Mouse (Mus musculus): ENCODE data around the gene Ccdc107. TPM values are rescaled to one million over a fixed set of nuclear protein-coding genes. Genes with fewer than 3 reads are reported as not detected.

Ccdc107 gene
- polyA plus RNA-seq, 1 experiment from 2014 or later = 54.3 TPM

- Histone ChIP-seq H3K27ac (ENCODE audit: low read depth, low read length) (0 out of 2 replicates have a peak overlapping the region, but pooled peaks have one; percentile 74), H3K4me1 (replicated peaks; ENCODE audit: control insufficient read depth, insufficient read depth, low read length) (peaks cover 8% of the 10 kb centered on the region; the same call in 1 of the 2 replicates), H3K9ac (ENCODE audit: low read length) (no peak overlapping the region), H3K4me3 (ENCODE audit: low read depth, low read length) (peak overlapping the region; percentile 69; the same call in 1 of the 2 replicates), H3K9me3 (ENCODE audit: control insufficient read depth, low read length) (no peaks in the 10 kb centered on the region), H3K4me2 (ENCODE audit: low read depth, low read length, severe bottlenecking) (peak overlapping the region; percentile 31; the same call in 1 of the 2 replicates), H3K36me3 (ENCODE audit: control insufficient read depth, insufficient read depth, low read length) (peaks cover 2% of the 10 kb centered on the region; the same call in 1 of the 2 replicates), H3K27me3 (ENCODE audit: control insufficient read depth, insufficient read depth, low read length) (no peaks in the 10 kb centered on the region; the same call in 1 of the 2 replicates)
- DNase-seq (ENCODE audit: low spot score) (no peak), ATAC-seq (replicated peaks; ENCODE audit: low FRiP score) (no peak; the same call in 1 of the 2 replicates)
- 48% methylated on average over 12 of the region's 12 CpGs for WGBS
Measured at GRCm38 (mm10) chr4:43492101-43492820, 439 bp upstream of the Ccdc107 start.

DNA sequence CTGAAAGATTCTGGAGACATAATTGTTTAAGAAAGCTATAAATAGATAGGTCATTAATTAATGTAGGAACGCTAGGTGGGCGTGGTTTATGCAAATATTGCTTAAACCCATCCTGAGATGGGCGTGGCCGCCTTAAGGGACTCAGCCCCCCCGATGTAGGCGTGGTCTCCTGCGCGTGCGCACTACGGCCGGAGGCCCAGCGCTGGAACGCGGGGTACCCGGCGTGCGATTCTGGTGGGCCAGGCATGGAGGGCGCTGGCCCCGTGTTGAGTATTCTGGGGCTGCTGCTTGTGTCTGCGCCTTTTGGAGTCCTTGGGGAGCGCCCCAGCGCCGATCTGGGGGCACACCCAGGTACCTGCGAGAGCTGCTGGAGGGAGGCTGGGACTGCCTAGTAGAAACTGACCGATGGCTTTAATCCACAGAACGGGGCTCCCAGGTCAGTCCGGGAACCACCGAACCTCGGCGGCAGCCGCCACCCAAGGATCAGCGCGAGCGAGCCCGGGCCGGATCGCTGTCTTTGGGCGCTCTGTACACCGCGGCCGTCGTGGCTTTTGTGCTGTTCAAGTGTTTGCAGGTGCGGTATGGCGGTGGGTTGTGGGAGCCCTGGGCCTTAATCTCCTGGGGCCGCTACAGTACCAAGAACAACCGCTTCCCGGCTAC is 616 bp downstream of the Ccdc107 start:
- Histone ChIP-seq H3K27ac (ENCODE audit: low read depth, low read length) (peak overlapping the region; percentile 74), H3K27me3 (ENCODE audit: control insufficient read depth, insufficient read depth, low read length) (no peaks in the 10 kb centered on the region; the same call in 1 of the 2 replicates), H3K9me3 (ENCODE audit: control insufficient read depth, low read length) (no peaks in the 10 kb centered on the region), H3K9ac (ENCODE audit: low read length) (peak overlapping the region; percentile 77), H3K36me3 (ENCODE audit: control insufficient read depth, insufficient read depth, low read length) (peaks cover 2% of the 10 kb centered on the region; the same call in 1 of the 2 replicates), H3K4me3 (ENCODE audit: low read depth, low read length) (peak overlapping the region; percentile 69), H3K4me2 (ENCODE audit: low read depth, low read length, severe bottlenecking) (peak overlapping the region; percentile 62), H3K4me1 (replicated peaks; ENCODE audit: control insufficient read depth, insufficient read depth, low read length) (peaks cover 14% of the 10 kb centered on the region; the same call in 1 of the 2 replicates)
- DNase-seq (ENCODE audit: low spot score) (peak; percentile 99), ATAC-seq (replicated peaks; ENCODE audit: low FRiP score) (peak; percentile 93)
- under 1% methylated on average over 47 of the region's 47 CpGs for WGBS

DNA sequence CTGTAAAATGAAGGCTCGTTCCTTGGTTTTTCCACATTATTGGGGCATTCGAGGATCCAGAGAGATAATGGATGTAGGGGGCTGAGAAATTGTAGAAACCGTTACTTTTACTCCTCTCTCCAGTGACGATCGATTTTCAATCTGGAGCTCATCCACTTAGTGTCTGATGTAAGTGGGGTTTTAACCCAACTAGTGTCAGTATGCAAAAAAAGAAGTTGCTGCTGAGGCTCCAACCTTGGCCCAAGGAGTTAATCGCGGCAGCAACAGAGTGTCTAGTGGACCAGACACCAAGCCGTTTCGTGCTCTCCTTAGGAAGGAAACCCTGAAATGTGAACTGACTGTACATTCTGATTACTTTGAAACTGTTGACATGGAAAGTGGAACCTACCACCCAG is 1.1 kb downstream of the Ccdc107 start:
- peaks cover 2% of the 10 kb centered on the region; the same call in 1 of the 2 replicates for H3K36me3 ChIP-seq (ENCODE audit: control insufficient read depth, insufficient read depth, low read length)
- WGBS = 5% methylated on average over 9 of the region's 9 CpGs

DNA sequence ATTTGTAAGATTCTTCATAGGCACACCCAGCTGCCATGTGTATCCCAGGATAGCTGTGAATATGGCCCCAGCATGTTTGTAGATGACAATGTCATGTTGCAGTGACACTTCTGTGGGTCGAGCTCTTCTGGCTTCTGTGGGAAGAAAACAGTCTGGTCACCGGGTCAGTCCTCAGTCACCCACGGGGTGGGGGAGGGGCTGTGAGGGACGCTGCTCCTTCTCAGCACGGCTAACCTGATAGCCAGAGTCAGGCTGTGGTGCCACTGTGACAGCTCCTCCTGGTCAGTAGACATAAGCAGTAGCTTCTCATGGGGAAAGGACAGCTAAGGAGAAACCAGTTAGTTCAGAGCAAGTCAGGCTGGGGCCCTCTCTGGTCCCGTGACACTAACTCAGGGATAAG is 3.9 kb downstream of the Ccdc107 start:
- H3K4me1 ChIP-seq (replicated peaks; ENCODE audit: control insufficient read depth, insufficient read depth, low read length) = peaks cover 20% of the 10 kb centered on the region; the same call in 1 of the 2 replicates
- ATAC-seq (replicated peaks; ENCODE audit: low FRiP score) = no peak
- 47% methylated on average over 6 of the region's 6 CpGs for WGBS

More for the DNA sequence above, 1.1 kb downstream of the Ccdc107 start:
- ATAC-seq (replicated peaks; ENCODE audit: low FRiP score) (no peak), DNase-seq (ENCODE audit: low spot score) (no peak)
- Histone ChIP-seq H3K4me1 (replicated peaks; ENCODE audit: control insufficient read depth, insufficient read depth, low read length) (peaks cover 18% of the 10 kb centered on the region; the same call in 1 of the 2 replicates), H3K9me3 (ENCODE audit: control insufficient read depth, low read length) (no peaks in the 10 kb centered on the region), H3K27me3 (ENCODE audit: control insufficient read depth, insufficient read depth, low read length) (no peaks in the 10 kb centered on the region; the same call in 1 of the 2 replicates), H3K4me3 (ENCODE audit: low read depth, low read length) (peak overlapping the region; percentile 69), H3K27ac (ENCODE audit: low read depth, low read length) (peak overlapping the region; percentile 74; the same call in 1 of the 2 replicates), H3K4me2 (ENCODE audit: low read depth, low read length, severe bottlenecking) (peak overlapping the region; percentile 62), H3K9ac (ENCODE audit: low read length) (peak overlapping the region; percentile 77)

DNA sequence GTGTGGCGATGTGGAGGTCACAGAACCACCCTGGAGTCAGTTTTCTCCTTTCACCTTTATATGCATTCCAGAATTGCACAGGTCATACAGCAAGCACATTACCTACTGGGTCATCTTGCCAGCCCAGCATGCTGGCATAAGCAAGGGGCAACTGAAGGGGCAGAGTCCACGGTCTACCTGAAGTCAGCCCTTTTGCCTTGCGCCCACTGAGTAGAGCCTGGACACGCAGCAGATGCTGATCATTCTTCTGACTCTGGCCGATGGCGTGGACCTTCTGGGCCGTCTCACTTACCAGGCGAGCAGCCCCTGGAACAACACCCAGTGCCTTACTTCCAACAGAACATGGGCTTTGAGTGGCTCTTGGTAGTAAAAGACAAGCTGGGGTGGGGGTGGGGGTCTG is 4.7 kb downstream of the Ccdc107 start:
- Histone ChIP-seq H3K4me3 (ENCODE audit: low read depth, low read length) (no peak overlapping the region), H3K4me1 (replicated peaks; ENCODE audit: control insufficient read depth, insufficient read depth, low read length) (peaks cover 20% of the 10 kb centered on the region; the same call in 1 of the 2 replicates), H3K27ac (ENCODE audit: low read depth, low read length) (no peak overlapping the region), H3K9me3 (ENCODE audit: control insufficient read depth, low read length) (no peaks in the 10 kb centered on the region), H3K9ac (ENCODE audit: low read length) (no peak overlapping the region), H3K36me3 (ENCODE audit: control insufficient read depth, insufficient read depth, low read length) (peaks cover 2% of the 10 kb centered on the region; the same call in 1 of the 2 replicates), H3K27me3 (ENCODE audit: control insufficient read depth, insufficient read depth, low read length) (no peaks in the 10 kb centered on the region; the same call in 1 of the 2 replicates), H3K4me2 (ENCODE audit: low read depth, low read length, severe bottlenecking) (no peak overlapping the region; the same call in 1 of the 2 replicates)
- no peak for DNase-seq (ENCODE audit: low spot score)
- ATAC-seq (replicated peaks; ENCODE audit: low FRiP score) = no peak
- WGBS = 93% methylated on average over 8 of the region's 8 CpGs

More for the DNA sequence above, 3.9 kb downstream of the Ccdc107 start:
- no peaks in the 10 kb centered on the region for H3K9me3 ChIP-seq (ENCODE audit: control insufficient read depth, low read length)
- peaks cover 2% of the 10 kb centered on the region; the same call in 1 of the 2 replicates for H3K36me3 ChIP-seq (ENCODE audit: control insufficient read depth, insufficient read depth, low read length)
- no peak overlapping the region for H3K9ac ChIP-seq (ENCODE audit: low read length)
- no peak for DNase-seq (ENCODE audit: low spot score)
- H3K4me3 ChIP-seq (ENCODE audit: low read depth, low read length) = no peak overlapping the region
- H3K27me3 ChIP-seq (ENCODE audit: control insufficient read depth, insufficient read depth, low read length) = no peaks in the 10 kb centered on the region; the same call in 1 of the 2 replicates
- no peak overlapping the region for H3K27ac ChIP-seq (ENCODE audit: low read depth, low read length)
- no peak overlapping the region for H3K4me2 ChIP-seq (ENCODE audit: low read depth, low read length, severe bottlenecking)

DNA sequence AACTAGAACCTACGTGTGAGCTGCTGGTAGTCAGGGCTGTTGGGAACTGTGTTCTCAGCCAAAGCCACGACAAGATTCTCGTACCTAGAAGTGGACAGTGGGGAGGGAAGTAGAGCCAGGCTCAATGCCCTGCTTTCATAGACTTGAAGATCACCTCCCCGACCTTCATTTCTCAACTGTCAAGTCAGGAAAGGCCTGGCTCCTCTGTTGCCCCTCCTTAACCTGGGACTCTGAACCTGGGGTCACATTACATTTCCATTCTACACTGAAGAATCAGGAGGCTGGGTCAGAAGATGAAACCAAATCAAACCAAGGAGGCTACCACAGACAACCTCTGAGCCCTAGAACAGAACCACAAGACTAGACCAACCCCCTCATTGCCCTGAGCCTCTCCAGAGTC is 5.2 kb downstream of the Ccdc107 start:
- no peaks in the 10 kb centered on the region; the same call in 1 of the 2 replicates for H3K27me3 ChIP-seq (ENCODE audit: control insufficient read depth, insufficient read depth, low read length)
- peaks cover 20% of the 10 kb centered on the region; the same call in 1 of the 2 replicates for H3K4me1 ChIP-seq (replicated peaks; ENCODE audit: control insufficient read depth, insufficient read depth, low read length)
- H3K36me3 ChIP-seq (ENCODE audit: control insufficient read depth, insufficient read depth, low read length) = peaks cover 2% of the 10 kb centered on the region; the same call in 1 of the 2 replicates
- 85% methylated on average over 4 of the region's 4 CpGs for WGBS
- no peak overlapping the region for H3K27ac ChIP-seq (ENCODE audit: low read depth, low read length)
- H3K4me2 ChIP-seq (ENCODE audit: low read depth, low read length, severe bottlenecking) = peak overlapping the region; percentile 69
- DNase-seq (ENCODE audit: low spot score) (no peak), ATAC-seq (replicated peaks; ENCODE audit: low FRiP score) (no peak)
- H3K4me3 ChIP-seq (ENCODE audit: low read depth, low read length) = peak overlapping the region; percentile 54; the same call in 1 of the 2 replicates
- no peaks in the 10 kb centered on the region for H3K9me3 ChIP-seq (ENCODE audit: control insufficient read depth, low read length)
- peak overlapping the region; percentile 72 for H3K9ac ChIP-seq (ENCODE audit: low read length)

- Histone ChIP-seq H3K4me1 (replicated peaks; ENCODE audit: control insufficient read depth, insufficient read depth, low read length) (peaks cover 19% of the 10 kb centered on the region; the same call in 1 of the 2 replicates), H3K9me3 (ENCODE audit: control insufficient read depth, low read length) (no peaks in the 10 kb centered on the region), H3K27ac (ENCODE audit: low read depth, low read length) (no peak overlapping the region), H3K4me2 (ENCODE audit: low read depth, low read length, severe bottlenecking) (peak overlapping the region; percentile 69), H3K9ac (ENCODE audit: low read length) (peak overlapping the region; percentile 72), H3K27me3 (ENCODE audit: control insufficient read depth, insufficient read depth, low read length) (no peaks in the 10 kb centered on the region; the same call in 1 of the 2 replicates), H3K36me3 (ENCODE audit: control insufficient read depth, insufficient read depth, low read length) (peaks cover 2% of the 10 kb centered on the region; the same call in 1 of the 2 replicates), H3K4me3 (ENCODE audit: low read depth, low read length) (peak overlapping the region; percentile 54)
- DNase-seq (ENCODE audit: low spot score) (peak; percentile 75), ATAC-seq (replicated peaks; ENCODE audit: low FRiP score) (peak; percentile 38)
- whole genome bisulfite sequencing = 13% methylated on average over 8 of the region's 8 CpGs
Measured at GRCm38 (mm10) chr4:43498983-43499382, 6.3 kb downstream of the Ccdc107 start.
